Mouse (Mus musculus) hindbrain, embryonic 12.5 days (tissue): ENCODE measurements around the gene Zfp384. TPM values are rescaled to one million over a fixed set of nuclear protein-coding genes. Genes with fewer than 3 reads are reported as not detected.

Experiments used
- polyA plus RNA-seq: library from polyadenylated mRNA; unstranded; fragments of >200 nt; fragmentation: Nextera tagmentation; extraction: Ambion mirVana; gene quantifications from 2 replicates; pipeline ENCODE4 v1.2.1, GENCODE M21; 2016

Gene Zfp384
- polyA plus RNA-seq, 1 experiment from 2014 or later: 21.6 TPM

Other genes starting within 250 kb of the Zfp384 start
- gene Eno2, start 239.5 kb upstream of the Zfp384 start, polyA plus RNA-seq: 18.7 and 19.6 TPM in 2 replicates
- 3.9 and 5.2 TPM in 2 replicates for gene Lrrc23, start 229.4 kb upstream of the Zfp384 start, polyA plus RNA-seq
- gene Spsb2, start 200.5 kb upstream of the Zfp384 start, polyA plus RNA-seq: 8.7 and 9.2 TPM in 2 replicates
- gene Tpi1, start 194.8 kb upstream of the Zfp384 start, polyA plus RNA-seq: 481 and 483 TPM in 2 replicates
- 200 and 202 TPM in 2 replicates for gene Usp5, start 179.7 kb upstream of the Zfp384 start, polyA plus RNA-seq
- gene Cdca3, start 179.6 kb upstream of the Zfp384 start, polyA plus RNA-seq: 111 and 120 TPM in 2 replicates
- gene Gnb3, start 168.9 kb upstream of the Zfp384 start, polyA plus RNA-seq: 0.52 and 0.92 TPM in 2 replicates
- gene P3h3, start 151.4 kb upstream of the Zfp384 start, polyA plus RNA-seq: 34.5 and 39.6 TPM in 2 replicates
- 11.3 and 12.7 TPM in 2 replicates for gene Gpr162, start 145.2 kb upstream of the Zfp384 start, polyA plus RNA-seq
- gene Cd4, start 120.9 kb upstream of the Zfp384 start, polyA plus RNA-seq: 0.06 TPM in 1 of 2 replicates, not detected in the other
- gene Lag3, start 97.4 kb upstream of the Zfp384 start, polyA plus RNA-seq: 1.9 and 2.1 TPM in 2 replicates
- 637 and 707 TPM in 2 replicates for gene Ptms, start 89.0 kb upstream of the Zfp384 start, polyA plus RNA-seq
- gene Mlf2, start 77.8 kb upstream of the Zfp384 start, polyA plus RNA-seq: 462 and 488 TPM in 2 replicates
- 99.5 and 101 TPM in 2 replicates for gene Cops7a, start 43.6 kb upstream of the Zfp384 start, polyA plus RNA-seq
- 8.6 and 8.9 TPM in 2 replicates for gene Pianp, start 12.5 kb upstream of the Zfp384 start, polyA plus RNA-seq
- gene Ing4, start 30.6 kb downstream of the Zfp384 start, polyA plus RNA-seq: 151 and 159 TPM in 2 replicates
- 16.0 and 18.3 TPM in 2 replicates for gene Acrbp, start 40.5 kb downstream of the Zfp384 start, polyA plus RNA-seq
- gene Lpar5, start 58.8 kb downstream of the Zfp384 start, polyA plus RNA-seq: 0.33 and 0.40 TPM in 2 replicates
- gene Chd4, start 86.8 kb downstream of the Zfp384 start, polyA plus RNA-seq: 131 and 133 TPM in 2 replicates
- gene Nop2, start 122.8 kb downstream of the Zfp384 start, polyA plus RNA-seq: 48.1 and 54.2 TPM in 2 replicates
- gene Iffo1, start 136.1 kb downstream of the Zfp384 start, polyA plus RNA-seq: 19.2 and 21.3 TPM in 2 replicates
- 1,498 and 1,567 TPM in 2 replicates for gene Gapdh, start 157.3 kb downstream of the Zfp384 start, polyA plus RNA-seq
- 140 and 142 TPM in 2 replicates for gene Ncapd2, start 182.6 kb downstream of the Zfp384 start, polyA plus RNA-seq
- gene Mrpl51, start 182.7 kb downstream of the Zfp384 start, polyA plus RNA-seq: 163 and 165 TPM in 2 replicates
- gene Vamp1, start 206.4 kb downstream of the Zfp384 start, polyA plus RNA-seq: 5.9 and 6.0 TPM in 2 replicates
- gene Tapbpl, start 222.7 kb downstream of the Zfp384 start, polyA plus RNA-seq: 2.5 and 2.9 TPM in 2 replicates
- gene Cd27, start 227.9 kb downstream of the Zfp384 start, polyA plus RNA-seq: 1.6 and 1.9 TPM in 2 replicates